Mouse (Mus musculus) liver, embryonic 14.5 days (tissue): ENCODE results near the gene 3110040M04Rik. TPM values are rescaled to one million over a fixed set of nuclear protein-coding genes. Genes with fewer than 3 reads are reported as not detected.
"Not testable (repeated sequence)": the region's sequence is repeated elsewhere in the genome, so short reads cannot be mapped to it uniquely, and the experiment has no call there.

ENCODE experiments used
- ATAC-seq: fragments of 200-750 bp; cut with Nextera tagmentation; 2 replicates; pipeline ENCODE4 v1.8.0; 2017; ENCODE audit warnings: moderate number of reproducible peaks, mild to moderate bottlenecking, moderate library complexity; ENCODE audit not compliant: insufficient read depth
- DNase-seq, 3 experiments: peaks; one replicate each; pipeline ENCODE4 v3.0.0-alpha.2; 2012 to 2013; ENCODE audit warnings: low read depth in 3 of 3, low spot score in 3 of 3
- H3K27ac ChIP-seq: fragments of 300-500 bp; sonication (generic); 2 replicates; pipeline ENCODE4 v1.5.1; 2014; ENCODE audit warnings: moderate library complexity, mild to moderate bottlenecking, control low read depth, inconsistent platforms
- H3K27me3 ChIP-seq: fragments of 300-500 bp; sonication (generic); 2 replicates; pipeline ENCODE4 v1.6.1; 2014; ENCODE audit warnings: mild to moderate bottlenecking, low read length, moderate library complexity; ENCODE audit not compliant: control insufficient read depth, insufficient read depth
- H3K36me3 ChIP-seq: fragments of 300-500 bp; sonication (generic); replicated peaks from 2 replicates; pipeline ENCODE4 v1.6.1; 2014; ENCODE audit warnings: low read depth; ENCODE audit not compliant: control insufficient read depth, insufficient read depth
- H3K4me1 ChIP-seq, 2 experiments: fragments of 200-500 bp in 1 of 2; fragments of 300-500 bp in 1 of 2; sonication (generic) in 1 of 2; replicated peaks; 2 replicates each; pipeline ENCODE4 v1.6.1; 2012 to 2014; ENCODE audit warnings: antibody characterized with exemption in 1 of 2, inconsistent platforms in 1 of 2, low read length in 1 of 2; ENCODE audit not compliant: control insufficient read depth in 2 of 2, insufficient read depth in 2 of 2
- H3K4me2 ChIP-seq: fragments of 300-500 bp; sonication (generic); 2 replicates; pipeline ENCODE4 v1.6.1; 2014; ENCODE audit warnings: low read depth, mild to moderate bottlenecking, control low read depth, moderate library complexity
- H3K4me3 ChIP-seq, 2 experiments: fragments of 200-500 bp in 1 of 2; fragments of 300-500 bp in 1 of 2; sonication (generic) in 1 of 2; 2 replicates each; pipeline ENCODE4 v1.5.1; 2012 to 2014; ENCODE audit warnings: low read depth in 2 of 2, low read length in 2 of 2, mild to moderate bottlenecking in 2 of 2, control low read depth in 1 of 2, inconsistent platforms in 1 of 2, moderate library complexity in 1 of 2; ENCODE audit not compliant: insufficient read depth in 1 of 2
- H3K9ac ChIP-seq: fragments of 300-500 bp; sonication (generic); replicated peaks from 2 replicates; pipeline ENCODE4 v1.6.1; 2014; ENCODE audit warnings: mild to moderate bottlenecking, control low read depth, moderate library complexity
- H3K9me3 ChIP-seq: fragments of 300-500 bp; sonication (generic); 2 replicates; pipeline ENCODE4 v1.6.1; 2016; ENCODE audit warnings: low read length, mixed read lengths; ENCODE audit not compliant: control insufficient read depth
- CTCF ChIP-seq: IDR thresholded peaks from 2 replicates; pipeline ENCODE4 v1.5.1; 2016; ENCODE audit warnings: antibody characterized with exemption, low read depth, control low read depth
- EP300 ChIP-seq: IDR thresholded peaks from 2 replicates; pipeline ENCODE4 v1.6.1; 2016; ENCODE audit warnings: antibody characterized with exemption, low read depth
- WGBS: fragments of 180-500 bp; shearing (Covaris S2); extraction: QIAGEN DNeasy Blood & Tissue Kit; methylation state at CpG from one replicate; pipeline ENCODE4 v1.1.7; 2014; ENCODE audit not compliant: insufficient replicate concordance; 5-methylcytosine and 5-hydroxymethylcytosine counted together
- polyA plus RNA-seq, 2 experiments: library from polyadenylated mRNA; depleted of rRNA in 1 of 2; stranded (reverse) in 1 of 2; unstranded in 1 of 2; fragments of >200 nt; fragmentation: Nextera tagmentation in 1 of 2; extraction: Ambion mirVana in 1 of 2; gene quantifications; 2 replicates each; pipeline versions ENCODE4 v1.2.1 to v1.2.3; 2012 to 2014

The 3110040M04Rik gene
- polyA plus RNA-seq, 2 experiments, result 1.2 to 1.3 TPM

- no peak for ATAC-seq
- Histone ChIP-seq H3K4me2 (no peak overlapping the region), H3K4me1 (peaks cover 37 to 44% of the 10 kb centered on the region in 2 experiments)
Measured at GRCm38 (mm10) chr1:151180167-151180566, 23.8 kb upstream of the 3110040M04Rik start.

GRCm38 (mm10) chr1:151182266-151182665 is 21.7 kb upstream of the 3110040M04Rik start, which contains the start of gene Gm47985:
Gene Gm47985, plus strand, starts transcription at chr1:151182537.
- DNase-seq, H3K9ac ChIP-seq, H3K4me3 ChIP-seq, H3K36me3 ChIP-seq, H3K4me2 ChIP-seq, H3K27ac ChIP-seq, ATAC-seq, H3K27me3 ChIP-seq, H3K9me3 ChIP-seq: not testable (repeated sequence)
- H3K4me1 ChIP-seq, result peaks cover 29 to 31% of the 10 kb centered on the region in 2 experiments
- no CpG with 5 or more reads among the region's 7 CpGs for WGBS

More at GRCm38 (mm10) chr1:151180167-151180566, 23.8 kb upstream of the 3110040M04Rik start:
- Histone ChIP-seq H3K36me3 (no peaks in the 10 kb centered on the region), H3K27me3 (no peaks in the 10 kb centered on the region), H3K4me3 (no peak overlapping the region), H3K9me3 (no peaks in the 10 kb centered on the region), H3K27ac (no peak overlapping the region; the same call in 1 of the 2 replicates), H3K9ac (no peak overlapping the region)
- DNase-seq, result no peak
- WGBS, result 19% methylated on average over 2 of the region's 2 CpGs
- peak; percentile 63 for TF ChIP-seq EP300
- TF ChIP-seq CTCF, result no peak

- not testable (repeated sequence) for DNase-seq, H3K4me1 ChIP-seq, H3K9ac ChIP-seq, H3K9me3 ChIP-seq, H3K27ac ChIP-seq, H3K4me3 ChIP-seq, H3K27me3 ChIP-seq, H3K4me2 ChIP-seq, H3K36me3 ChIP-seq, ATAC-seq
- 68% methylated on average over 3 of the region's 3 CpGs for WGBS
Measured at GRCm38 (mm10) chr1:151186186-151186585, 17.7 kb upstream of the 3110040M04Rik start.

GRCm38 (mm10) chr1:151186879-151187424 is 17.0 kb upstream of the 3110040M04Rik start:
- H3K4me2 ChIP-seq, H3K36me3 ChIP-seq, H3K4me1 ChIP-seq, H3K9ac ChIP-seq, H3K27me3 ChIP-seq, H3K27ac ChIP-seq, H3K9me3 ChIP-seq, DNase-seq, H3K4me3 ChIP-seq: not testable (repeated sequence)
- 57% methylated on average over 4 of the region's 4 CpGs for WGBS
- ATAC-seq, result peak; percentile 33; the same call in 1 of the 2 replicates

- no peaks in the 10 kb centered on the region for H3K27me3 ChIP-seq
- DNase-seq (no peak), ATAC-seq (no peak)
- H3K27ac ChIP-seq, result no peak overlapping the region
- H3K9ac ChIP-seq, result no peak overlapping the region
- H3K4me1 ChIP-seq, result peaks cover 2% of the 10 kb centered on the region in 2 experiments; a peak in 1 of 4 replicates
- TF ChIP-seq EP300 (no peak), CTCF (no peak)
- WGBS, result 71% methylated on average over 4 of the region's 4 CpGs
- H3K9me3 ChIP-seq, result no peaks in the 10 kb centered on the region
- H3K36me3 ChIP-seq, result no peaks in the 10 kb centered on the region
- no peak overlapping the region for H3K4me3 ChIP-seq
- H3K4me2 ChIP-seq, result no peak overlapping the region
Measured at GRCm38 (mm10) chr1:151188469-151188868, 15.5 kb upstream of the 3110040M04Rik start.

GRCm38 (mm10) chr1:151192075-151192474 is 11.8 kb upstream of the 3110040M04Rik start, which contains the start of gene Gm8947:
Gene Gm8947, plus strand, starts transcription at chr1:151192376.
- not testable (repeated sequence) for H3K9ac ChIP-seq, H3K9me3 ChIP-seq, H3K27me3 ChIP-seq, H3K4me2 ChIP-seq, DNase-seq, H3K4me3 ChIP-seq, H3K4me1 ChIP-seq, H3K27ac ChIP-seq, H3K36me3 ChIP-seq
- no CpG with 5 or more reads among the region's 7 CpGs for WGBS
- peak; percentile 69; the same call in 1 of the 2 replicates for ATAC-seq

- not testable (repeated sequence) for H3K27me3 ChIP-seq, H3K9me3 ChIP-seq, DNase-seq, H3K4me1 ChIP-seq, H3K9ac ChIP-seq, H3K27ac ChIP-seq, H3K36me3 ChIP-seq, H3K4me2 ChIP-seq, H3K4me3 ChIP-seq, ATAC-seq
- 88% methylated on average over 14 of the region's 15 CpGs for WGBS
Measured at GRCm38 (mm10) chr1:151192739-151193138, 11.2 kb upstream of the 3110040M04Rik start.

GRCm38 (mm10) chr1:151195986-151196385 is 7.9 kb upstream of the 3110040M04Rik start:
- not testable (repeated sequence) for H3K4me3 ChIP-seq, DNase-seq, H3K27ac ChIP-seq, H3K4me2 ChIP-seq, ATAC-seq, H3K9ac ChIP-seq, H3K4me1 ChIP-seq, H3K9me3 ChIP-seq, H3K27me3 ChIP-seq, H3K36me3 ChIP-seq
- 68% methylated on average over 4 of the region's 4 CpGs for WGBS
